Mouse (Mus musculus): Measurements from ENCODE around the gene Cebpzos. TPM values are rescaled to one million over a fixed set of nuclear protein-coding genes. Genes with fewer than 3 reads are reported as not detected.

Gene Cebpzos
- polyA plus RNA-seq, 1 experiment from 2014 or later, result 115 TPM

DNA sequence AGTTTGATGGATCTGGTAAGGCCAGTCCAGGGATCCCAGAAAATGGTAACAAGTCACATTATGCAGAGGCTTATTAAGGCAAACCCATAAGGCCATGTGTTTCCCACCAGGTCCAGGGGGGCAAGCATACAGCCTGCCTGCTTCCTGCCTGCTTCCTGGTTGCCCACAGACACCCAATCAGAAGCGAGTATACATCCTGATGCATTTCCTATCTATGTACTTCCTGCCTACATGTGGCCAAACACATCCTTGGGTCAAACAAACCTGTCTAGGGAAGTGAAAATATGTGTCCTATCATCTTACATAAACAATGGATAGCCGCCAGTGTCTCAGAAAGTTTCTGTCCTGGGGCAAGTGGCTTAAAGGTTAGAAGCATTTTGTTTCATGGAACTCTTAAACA, 13.1 kb upstream of the Cebpzos start:
- ATAC-seq (ENCODE audit: insufficient read depth, low FRiP score, low read depth), result no peak
- 76% methylated on average over 2 of the region's 2 CpGs for WGBS
- no peak overlapping the region for H3K27ac ChIP-seq

DNA sequence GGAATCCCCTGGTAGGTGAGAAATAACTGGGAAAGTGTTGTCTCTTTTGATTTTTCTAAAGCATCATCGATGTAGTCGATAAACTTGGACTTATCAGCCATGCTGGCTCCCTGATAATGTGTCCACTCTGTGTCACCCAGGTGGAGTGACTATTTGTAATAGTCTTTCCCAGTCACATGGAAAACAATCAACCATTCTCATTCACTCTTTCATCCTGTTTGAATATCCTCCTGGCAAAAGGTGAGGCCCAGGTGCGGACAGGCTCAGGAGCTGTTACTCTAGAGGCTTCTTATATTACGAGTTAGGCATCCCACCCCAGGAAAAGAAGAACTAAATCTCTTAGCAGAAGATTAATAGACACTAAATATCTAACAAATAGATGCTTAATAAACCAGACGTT, 9.4 kb upstream of the Cebpzos start, which contains the start of gene Sult6b1:
Gene Sult6b1 (minus strand): TSS at position 101 of the 400 bp plus-strand sequence.
- Histone ChIP-seq H3K36me3 (no peaks in the 10 kb centered on the region), H3K4me2 (no peak within 1 kb of the TSS), H3K9me3 (no peaks in the 10 kb centered on the region), H3K4me3 (replicated peaks) (no peak within 1 kb of the TSS), H3K27ac (no peak within 1 kb of the TSS), H3K9ac (no peak within 1 kb of the TSS), H3K4me1 (no peaks in the 10 kb centered on the region), H3K27me3 (replicated peaks) (no peaks in the 10 kb centered on the region)
- WGBS, result 76% methylated on average over 5 of the region's 5 CpGs
- no peak for ATAC-seq (ENCODE audit: insufficient read depth, low FRiP score, low read depth)

More for the DNA sequence above, 13.1 kb upstream of the Cebpzos start:
- Histone ChIP-seq H3K4me1 (no peaks in the 10 kb centered on the region), H3K36me3 (no peaks in the 10 kb centered on the region), H3K9me3 (no peaks in the 10 kb centered on the region), H3K27me3 (replicated peaks) (no peaks in the 10 kb centered on the region), H3K4me2 (no peak overlapping the region), H3K4me3 (replicated peaks) (no peak overlapping the region), H3K9ac (no peak overlapping the region)

DNA sequence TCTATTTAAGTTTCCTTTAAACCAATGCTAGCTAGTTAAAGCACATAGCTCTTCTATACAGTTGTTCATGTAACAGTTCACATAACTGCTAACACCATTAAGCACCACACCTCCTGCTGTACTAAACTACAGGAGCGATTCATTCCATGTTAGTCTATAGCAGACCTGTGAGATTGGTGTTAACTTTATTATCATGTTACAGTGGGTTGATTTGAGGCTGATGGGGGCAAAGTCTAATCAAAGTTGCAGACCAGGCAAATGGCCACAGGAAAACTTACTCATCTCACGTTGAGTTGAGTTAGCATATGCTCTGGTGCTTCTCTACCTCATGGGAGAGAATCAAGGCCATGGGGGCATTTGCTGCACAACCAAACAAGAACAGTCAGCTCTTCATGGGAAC, 6.9 kb upstream of the Cebpzos start:
- no peak overlapping the region for H3K4me2 ChIP-seq
- no peaks in the 10 kb centered on the region for H3K36me3 ChIP-seq
- ATAC-seq (ENCODE audit: insufficient read depth, low FRiP score, low read depth), result no peak
- no peak overlapping the region for H3K9ac ChIP-seq
- no peaks in the 10 kb centered on the region for H3K4me1 ChIP-seq
- no peaks in the 10 kb centered on the region for H3K27me3 ChIP-seq (replicated peaks)
- H3K4me3 ChIP-seq (replicated peaks), result no peak overlapping the region
- H3K9me3 ChIP-seq, result no peaks in the 10 kb centered on the region
- WGBS, result 76% methylated on average over 2 of the region's 2 CpGs
- H3K27ac ChIP-seq, result no peak overlapping the region

DNA sequence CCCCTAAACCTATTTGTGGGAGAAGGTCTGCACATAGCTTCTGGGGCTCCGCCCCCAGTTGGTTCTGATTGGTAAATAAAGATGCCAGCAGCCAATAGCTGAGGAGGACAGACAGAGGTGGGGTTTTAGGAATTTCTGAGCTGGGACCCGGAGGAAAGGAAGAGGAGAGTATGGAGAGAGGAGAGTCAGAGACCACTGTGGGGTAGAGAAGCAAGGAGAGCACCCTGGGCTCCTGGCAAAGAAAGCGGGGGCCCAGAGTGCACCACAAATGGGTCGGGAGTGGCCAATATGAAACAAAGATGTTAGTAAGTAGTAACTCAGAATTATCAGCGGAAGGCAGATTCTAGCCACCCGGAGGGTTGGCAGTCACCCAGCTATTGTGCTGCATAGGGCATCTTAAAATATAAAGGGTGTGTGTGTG, 3.4 kb upstream of the Cebpzos start:
- H3K9me3 ChIP-seq, result no peaks in the 10 kb centered on the region
- 21% methylated on average over 6 of the region's 6 CpGs for WGBS
- H3K36me3 ChIP-seq, result no peaks in the 10 kb centered on the region
- no peaks in the 10 kb centered on the region for H3K27me3 ChIP-seq (replicated peaks)
- H3K4me1 ChIP-seq, result peaks cover 5% of the 10 kb centered on the region; the same call in 1 of the 2 replicates
- no peak overlapping the region for H3K27ac ChIP-seq
- H3K4me2 ChIP-seq, result peak overlapping the region; percentile 46
- no peak for ATAC-seq (ENCODE audit: insufficient read depth, low FRiP score, low read depth)
- H3K4me3 ChIP-seq (replicated peaks), result peak overlapping the region; percentile 33
- H3K9ac ChIP-seq, result no peak overlapping the region

DNA sequence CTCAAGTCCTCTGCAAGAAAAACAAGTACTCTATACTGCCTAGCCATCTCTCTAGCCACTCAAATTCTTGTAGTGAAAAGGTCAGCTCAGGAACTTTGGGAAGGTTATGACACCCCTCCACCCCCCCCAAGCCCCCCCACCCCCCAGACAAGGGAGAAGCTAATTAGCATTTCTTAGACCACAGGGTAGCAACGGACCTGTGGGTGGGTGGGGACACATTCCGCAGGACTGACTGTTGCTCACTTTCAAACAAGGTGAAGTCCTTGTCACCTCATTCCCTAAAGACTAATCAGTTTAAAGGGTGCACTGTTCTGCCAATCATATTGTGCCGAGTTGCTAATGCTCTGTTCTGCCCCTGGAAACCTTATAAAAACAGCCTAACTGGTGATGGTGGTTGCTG, 2.4 kb upstream of the Cebpzos start:
- Histone ChIP-seq H3K9ac (no peak overlapping the region), H3K36me3 (no peaks in the 10 kb centered on the region), H3K4me3 (replicated peaks) (no peak overlapping the region), H3K4me2 (no peak overlapping the region), H3K27me3 (replicated peaks) (no peaks in the 10 kb centered on the region), H3K4me1 (peaks cover 5% of the 10 kb centered on the region; the same call in 1 of the 2 replicates), H3K27ac (no peak overlapping the region), H3K9me3 (no peaks in the 10 kb centered on the region)
- ATAC-seq (ENCODE audit: insufficient read depth, low FRiP score, low read depth), result no peak
- WGBS, result 69% methylated on average over 3 of the region's 3 CpGs

DNA sequence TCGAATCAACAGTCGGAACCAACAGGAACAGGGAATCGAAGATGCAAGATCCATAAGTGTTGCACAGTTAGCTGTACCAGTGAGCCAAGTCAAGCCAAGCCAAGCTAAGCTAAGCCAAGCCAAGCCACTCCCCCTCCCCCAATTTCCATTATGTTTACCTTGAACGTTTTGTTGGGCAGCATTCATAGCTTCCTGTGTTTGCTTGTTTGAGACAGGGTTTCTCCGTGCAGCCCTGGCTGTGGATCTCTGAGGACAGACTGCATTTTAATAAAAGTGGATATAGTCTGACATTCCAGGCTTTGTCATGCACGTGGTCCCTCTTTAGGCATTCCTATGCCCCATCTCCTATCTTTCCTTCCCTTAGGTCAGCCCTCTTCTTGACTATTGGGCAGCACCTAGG, 528 bp upstream of the Cebpzos start:
- peaks cover 5% of the 10 kb centered on the region; the same call in 1 of the 2 replicates for H3K4me1 ChIP-seq
- H3K9me3 ChIP-seq, result no peaks in the 10 kb centered on the region
- peak overlapping the region; percentile 67 for H3K4me2 ChIP-seq
- peak overlapping the region; percentile 60 for H3K4me3 ChIP-seq (replicated peaks)
- H3K36me3 ChIP-seq, result peaks cover 4% of the 10 kb centered on the region; the same call in 1 of the 2 replicates
- no peaks in the 10 kb centered on the region for H3K27me3 ChIP-seq (replicated peaks)
- H3K27ac ChIP-seq, result peak overlapping the region; percentile 90; the same call in 1 of the 2 replicates
- 53% methylated on average over 6 of the region's 6 CpGs for WGBS
- H3K9ac ChIP-seq, result 0 out of 2 replicates have a peak overlapping the region, but pooled peaks have one; percentile 67
- 0 out of 2 replicates have a peak, but pooled peaks have one; percentile 1 for ATAC-seq (ENCODE audit: insufficient read depth, low FRiP score, low read depth)

DNA sequence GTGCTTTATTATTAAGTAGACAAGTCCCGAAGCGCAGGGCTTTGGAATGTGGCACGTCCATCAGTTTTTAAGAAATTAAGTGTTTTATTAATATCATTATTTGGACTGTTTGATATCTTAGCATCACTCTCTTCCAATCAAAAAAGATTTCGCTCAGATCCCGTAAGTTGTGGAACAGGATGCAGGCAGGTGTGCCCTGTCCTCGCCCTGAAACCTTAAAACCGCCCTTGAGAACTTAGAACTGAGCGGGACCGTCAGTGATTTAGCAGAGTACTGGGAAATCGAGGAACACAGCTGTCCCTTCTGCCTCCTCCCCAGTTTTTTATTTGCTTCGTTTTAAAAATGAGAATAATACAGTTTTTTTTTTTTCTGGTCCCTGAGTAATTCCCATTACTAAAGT, 599 bp downstream of the Cebpzos start:
- Histone ChIP-seq H3K9ac (peak overlapping the region; percentile 67), H3K27me3 (replicated peaks) (no peaks in the 10 kb centered on the region), H3K4me3 (replicated peaks) (peak overlapping the region; percentile 60), H3K27ac (peak overlapping the region; percentile 90), H3K4me1 (peaks cover 5% of the 10 kb centered on the region; the same call in 1 of the 2 replicates), H3K36me3 (peaks cover 9% of the 10 kb centered on the region; the same call in 1 of the 2 replicates), H3K9me3 (no peaks in the 10 kb centered on the region), H3K4me2 (peak overlapping the region; percentile 67)
- no peak for ATAC-seq (ENCODE audit: insufficient read depth, low FRiP score, low read depth)
- WGBS, result 2% methylated on average over 11 of the region's 11 CpGs

DNA sequence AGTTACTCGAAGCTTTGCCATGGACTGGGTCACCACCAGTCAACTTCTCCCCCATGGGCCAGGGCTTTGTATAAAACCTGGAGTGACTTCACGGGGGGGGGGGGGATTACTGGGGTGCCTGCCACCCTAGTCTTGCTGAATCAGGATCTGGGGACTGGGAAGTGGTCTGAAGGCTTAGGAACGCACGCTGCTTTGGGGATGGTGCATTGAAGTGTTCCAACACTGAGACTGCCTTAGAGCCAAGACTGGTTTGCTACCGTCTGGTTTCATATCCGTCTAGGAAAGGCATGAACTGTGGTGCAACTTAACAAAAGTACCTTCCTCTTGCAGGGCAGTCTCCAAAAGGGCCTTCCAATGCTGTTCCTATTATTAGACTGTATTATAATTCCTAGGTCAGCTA, 1.4 kb downstream of the Cebpzos start:
- no peak overlapping the region for H3K9ac ChIP-seq
- WGBS, result 44% methylated on average over 6 of the region's 6 CpGs
- H3K27ac ChIP-seq, result no peak overlapping the region
- peaks cover 5% of the 10 kb centered on the region; the same call in 1 of the 2 replicates for H3K4me1 ChIP-seq
- H3K9me3 ChIP-seq, result no peaks in the 10 kb centered on the region
- peak overlapping the region; percentile 67; the same call in 1 of the 2 replicates for H3K4me2 ChIP-seq
- no peaks in the 10 kb centered on the region for H3K27me3 ChIP-seq (replicated peaks)
- peaks cover 9% of the 10 kb centered on the region; the same call in 1 of the 2 replicates for H3K36me3 ChIP-seq
- no peak for ATAC-seq (ENCODE audit: insufficient read depth, low FRiP score, low read depth)
- H3K4me3 ChIP-seq (replicated peaks), result no peak overlapping the region

DNA sequence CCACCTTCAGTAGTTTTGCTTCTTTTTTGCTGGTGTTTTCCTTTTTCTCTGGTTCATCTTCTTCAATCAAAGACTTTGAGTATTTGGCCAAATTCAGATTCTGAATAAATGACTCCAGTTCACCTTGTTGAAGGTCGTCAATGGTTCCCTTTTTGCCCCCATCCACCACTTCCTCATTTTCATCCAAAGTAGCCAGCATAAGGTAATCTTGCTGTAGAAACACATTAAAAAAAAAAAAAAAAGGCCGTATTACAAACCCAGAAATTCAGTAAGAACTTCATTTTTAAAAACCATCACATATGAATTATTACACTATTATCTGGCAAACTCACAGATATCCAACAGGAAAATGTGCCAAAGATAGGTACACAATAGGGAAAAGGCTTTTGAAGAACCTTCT, 19.6 kb downstream of the Cebpzos start:
- H3K4me1 ChIP-seq, result 0 out of 2 replicates have a peak, but pooled peaks cover 2% of the 10 kb centered on the region
- H3K27ac ChIP-seq, result no peak overlapping the region
- peaks cover 15% of the 10 kb centered on the region; the same call in 1 of the 2 replicates for H3K36me3 ChIP-seq
- H3K9ac ChIP-seq, result no peak overlapping the region
- 65% methylated on average over 2 of the region's 2 CpGs for whole genome bisulfite sequencing
- H3K4me2 ChIP-seq, result peak overlapping the region; percentile 57
- no peaks in the 10 kb centered on the region for H3K27me3 ChIP-seq (replicated peaks)
- peak overlapping the region; percentile 88 for H3K4me3 ChIP-seq (replicated peaks)
- no peaks in the 10 kb centered on the region for H3K9me3 ChIP-seq
- no peak for ATAC-seq (ENCODE audit: insufficient read depth, low FRiP score, low read depth)

DNA sequence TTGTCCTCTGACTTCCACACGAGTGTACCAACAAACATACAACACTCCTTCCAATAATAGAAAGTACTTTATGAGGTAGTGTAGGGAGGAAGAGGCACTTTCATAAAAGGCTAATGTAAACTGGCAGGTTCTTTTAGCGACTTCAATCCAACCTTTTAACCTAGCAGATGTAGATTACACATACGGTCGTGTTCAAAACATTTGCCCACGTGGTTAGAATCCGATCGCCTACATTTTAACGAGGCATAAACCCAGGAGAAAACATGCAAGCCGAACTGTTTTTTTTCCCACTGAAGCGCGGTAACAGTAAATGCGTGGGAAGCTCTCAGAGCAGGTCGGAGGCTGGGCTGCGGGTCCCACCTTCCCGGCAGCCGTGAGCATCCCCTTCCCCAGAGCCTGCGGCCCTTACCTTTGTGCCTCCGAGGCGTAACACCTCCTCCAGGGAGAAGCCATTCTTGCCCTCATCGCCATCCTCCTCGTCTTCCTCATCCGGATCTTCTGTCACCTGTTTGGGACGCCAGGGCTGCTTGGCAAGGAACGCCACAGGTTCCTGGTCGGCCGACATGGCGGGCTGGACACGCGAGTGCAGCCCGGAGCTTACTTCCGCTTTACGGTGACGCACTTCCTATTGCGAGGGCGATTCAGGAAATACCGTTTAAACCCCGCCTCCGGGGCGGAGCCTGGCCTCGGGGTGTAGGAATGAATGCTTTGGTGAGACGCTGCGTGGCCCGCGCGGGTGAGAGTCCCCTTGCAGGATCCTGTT, 20.3 kb downstream of the Cebpzos start, which contains the start of the genes Cebpz and Ndufaf7:
Gene Cebpz (minus strand): TSS at position 601 of the 763 bp plus-strand sequence.
Gene Ndufaf7 (plus strand): TSS at position 671 of the 763 bp plus-strand sequence.
- no peaks in the 10 kb centered on the region for H3K27me3 ChIP-seq (replicated peaks)
- ATAC-seq (ENCODE audit: insufficient read depth, low FRiP score, low read depth), result peak; percentile 99
- peak within 1 kb of the TSS; percentile 57 for H3K4me2 ChIP-seq
- no peak within 1 kb of the TSS for H3K27ac ChIP-seq
- peak within 1 kb of the TSS; percentile 68 for H3K9ac ChIP-seq
- H3K4me1 ChIP-seq, result 0 out of 2 replicates have a peak, but pooled peaks cover 2% of the 10 kb centered on the region
- H3K36me3 ChIP-seq, result peaks cover 8% of the 10 kb centered on the region; the same call in 1 of the 2 replicates
- under 1% methylated on average over 45 of the region's 45 CpGs for WGBS
- H3K9me3 ChIP-seq, result no peaks in the 10 kb centered on the region
- H3K4me3 ChIP-seq (replicated peaks), result peak within 1 kb of the TSS; percentile 88

DNA sequence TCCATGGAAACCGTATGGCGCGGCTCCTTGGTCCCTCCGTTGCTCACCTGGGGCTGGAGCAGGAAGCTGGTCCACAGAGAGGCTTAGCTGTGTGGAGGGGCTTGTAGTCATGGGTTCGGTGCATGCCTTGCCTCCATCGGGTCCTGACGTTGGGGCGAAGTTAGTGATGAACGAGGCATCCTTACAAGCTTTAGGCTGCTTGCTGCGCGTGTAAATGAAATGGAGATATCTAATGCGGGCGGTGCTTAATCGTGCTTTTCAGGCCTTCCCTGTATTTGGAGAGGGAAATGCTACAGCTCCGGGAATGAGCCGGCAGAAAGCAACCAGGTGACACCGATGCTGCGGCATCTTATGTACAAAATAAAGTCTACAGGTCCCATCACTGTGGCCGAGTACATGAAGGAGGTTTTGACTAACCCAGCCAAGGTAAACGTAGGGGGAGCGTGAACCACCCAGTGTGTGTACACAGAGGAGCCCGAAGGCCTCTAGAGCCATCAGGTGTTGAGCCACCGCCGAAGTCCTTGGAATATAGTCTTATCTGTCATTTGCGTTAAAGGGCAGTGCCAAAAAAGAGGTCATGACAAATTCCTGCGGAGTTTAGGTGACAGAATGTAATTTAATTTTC, 21.0 kb downstream of the Cebpzos start:
- Histone ChIP-seq H3K27ac (no peak overlapping the region), H3K4me2 (peak overlapping the region; percentile 57), H3K4me1 (0 out of 2 replicates have a peak, but pooled peaks cover 2% of the 10 kb centered on the region), H3K9ac (peak overlapping the region; percentile 68), H3K9me3 (no peaks in the 10 kb centered on the region), H3K4me3 (replicated peaks) (peak overlapping the region; percentile 88), H3K27me3 (replicated peaks) (no peaks in the 10 kb centered on the region), H3K36me3 (peaks cover 4% of the 10 kb centered on the region; the same call in 1 of the 2 replicates)
- 8% methylated on average over 26 of the region's 26 CpGs for WGBS
- 0 out of 2 replicates have a peak, but pooled peaks have one; percentile 7 for ATAC-seq (ENCODE audit: insufficient read depth, low FRiP score, low read depth)

Measured in stomach, embryonic 15.5 days (tissue).